Mouse (Mus musculus): ENCODE data around the gene Zc3h6. TPM values are rescaled to one million over a fixed set of nuclear protein-coding genes. Genes with fewer than 3 reads are reported as not detected.
A peak's percentile ranks its signal among the peaks of the same experiment; 100 is the strongest.

The Zc3h6 gene
- polyA plus RNA-seq, 1 experiment from 2014 or later: 2.5 TPM

DNA sequence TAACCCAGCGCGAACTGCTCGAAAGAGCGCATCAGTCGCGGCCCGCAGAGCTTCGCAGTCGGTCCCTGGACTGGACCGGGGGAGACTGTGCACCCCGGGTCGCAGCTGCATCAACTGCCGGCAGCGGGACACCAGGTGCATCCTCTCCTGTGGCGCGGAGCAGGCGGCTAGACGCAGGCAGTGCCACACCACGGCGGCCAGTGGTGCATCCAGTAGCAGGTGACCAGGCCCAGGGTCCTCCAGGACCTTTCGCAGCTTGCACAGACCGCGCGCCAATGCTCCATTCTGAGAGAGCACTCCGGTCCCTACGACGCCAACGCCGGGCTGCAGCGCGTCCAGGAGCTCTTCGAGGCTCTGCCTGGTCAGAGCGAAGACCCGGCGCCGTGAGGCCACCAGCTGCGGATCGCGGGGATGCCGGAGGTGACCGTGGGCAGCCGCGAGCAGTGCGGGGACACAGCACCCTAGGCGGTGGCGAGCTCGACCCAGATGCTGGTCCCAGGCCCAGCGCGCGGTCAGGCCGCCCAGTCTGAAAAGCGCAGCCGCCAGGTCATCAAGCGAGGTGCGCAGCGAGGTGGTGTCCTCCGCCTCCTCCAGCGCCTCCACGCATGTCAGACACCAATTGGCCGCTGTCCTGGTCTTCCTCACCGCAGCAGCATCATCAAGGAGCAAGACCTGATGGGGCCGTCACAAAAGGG lies 71.9 kb downstream of the Zc3h6 start:
- H3K4me3 ChIP-seq (ENCODE audit: control insufficient read depth in 1 of 2, insufficient read depth in 1 of 2, low read depth in 1 of 2, low read length in 2 of 2): peak overlapping the region; percentile 45 to 49

DNA sequence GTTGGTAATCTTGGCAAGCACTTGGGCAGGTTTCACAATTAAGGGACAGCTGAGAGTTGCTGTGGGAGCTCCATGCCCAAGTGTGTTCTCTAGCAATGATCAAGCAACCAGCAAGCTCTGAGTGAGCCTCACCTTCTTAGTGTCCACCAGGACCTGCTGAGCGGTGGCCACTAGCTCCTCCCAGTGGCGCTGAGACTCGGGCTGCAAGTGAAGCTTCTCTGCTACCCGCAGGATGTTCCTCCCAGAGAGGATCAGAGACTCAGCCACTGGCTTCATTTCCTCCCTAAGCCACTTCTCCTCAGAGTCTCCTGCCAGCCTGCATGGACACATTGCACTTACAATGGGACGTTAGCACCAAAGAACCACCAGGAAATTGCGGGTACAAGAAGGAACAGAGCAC lies 73.4 kb downstream of the Zc3h6 start:
- Histone ChIP-seq H3K4me1 (ENCODE audit: control insufficient read depth in 2 of 2, insufficient read depth in 2 of 2, low read length in 2 of 2) (peaks cover 4 to 7% of the 10 kb centered on the region in 2 experiments; a peak in 3 of 4 replicates), H3K27me3 (ENCODE audit: control insufficient read depth, insufficient read depth, low read length) (peaks cover 54% of the 10 kb centered on the region), H3K9ac (ENCODE audit: low read length) (no peak overlapping the region), H3K4me3 (ENCODE audit: control insufficient read depth in 1 of 2, insufficient read depth in 1 of 2, low read depth in 1 of 2, low read length in 2 of 2) (no peak overlapping the region), H3K9me3 (ENCODE audit: control insufficient read depth, low read length) (no peaks in the 10 kb centered on the region), H3K27ac (replicated peaks in 1 of 2; ENCODE audit: control insufficient read depth in 1 of 2, insufficient read depth in 1 of 2, low read depth in 2 of 2, low read length in 2 of 2) (no peak overlapping the region), H3K36me3 (ENCODE audit: control insufficient read depth, insufficient read depth, low read length) (no peaks in the 10 kb centered on the region), H3K4me2 (ENCODE audit: low read length) (no peak overlapping the region)
- WGBS: 26% methylated on average over 6 of the region's 6 CpGs
- ATAC-seq (ENCODE audit: insufficient number of reproducible peaks, insufficient read depth, low FRiP score, low read depth): no peak

More for the DNA sequence above, 71.9 kb downstream of the Zc3h6 start:
- WGBS: 3% methylated on average over 61 of the region's 62 CpGs
- H3K27me3 ChIP-seq (ENCODE audit: control insufficient read depth, insufficient read depth, low read length): peaks cover 57% of the 10 kb centered on the region
- no peaks in the 10 kb centered on the region for H3K36me3 ChIP-seq (ENCODE audit: control insufficient read depth, insufficient read depth, low read length)
- no peaks in the 10 kb centered on the region for H3K9me3 ChIP-seq (ENCODE audit: control insufficient read depth, low read length)
- 0 out of 2 replicates have a peak, but pooled peaks have one; percentile 31 for ATAC-seq (ENCODE audit: insufficient number of reproducible peaks, insufficient read depth, low FRiP score, low read depth)
- H3K4me1 ChIP-seq (ENCODE audit: control insufficient read depth in 2 of 2, insufficient read depth in 2 of 2, low read length in 2 of 2): peaks cover 4 to 7% of the 10 kb centered on the region in 2 experiments; a peak in 3 of 4 replicates
- H3K27ac ChIP-seq (replicated peaks in 1 of 2; ENCODE audit: control insufficient read depth in 1 of 2, insufficient read depth in 1 of 2, low read depth in 2 of 2, low read length in 2 of 2): no peak overlapping the region
- H3K9ac ChIP-seq (ENCODE audit: low read length): peak overlapping the region; percentile 65
- H3K4me2 ChIP-seq (ENCODE audit: low read length): peak overlapping the region; percentile 98

DNA sequence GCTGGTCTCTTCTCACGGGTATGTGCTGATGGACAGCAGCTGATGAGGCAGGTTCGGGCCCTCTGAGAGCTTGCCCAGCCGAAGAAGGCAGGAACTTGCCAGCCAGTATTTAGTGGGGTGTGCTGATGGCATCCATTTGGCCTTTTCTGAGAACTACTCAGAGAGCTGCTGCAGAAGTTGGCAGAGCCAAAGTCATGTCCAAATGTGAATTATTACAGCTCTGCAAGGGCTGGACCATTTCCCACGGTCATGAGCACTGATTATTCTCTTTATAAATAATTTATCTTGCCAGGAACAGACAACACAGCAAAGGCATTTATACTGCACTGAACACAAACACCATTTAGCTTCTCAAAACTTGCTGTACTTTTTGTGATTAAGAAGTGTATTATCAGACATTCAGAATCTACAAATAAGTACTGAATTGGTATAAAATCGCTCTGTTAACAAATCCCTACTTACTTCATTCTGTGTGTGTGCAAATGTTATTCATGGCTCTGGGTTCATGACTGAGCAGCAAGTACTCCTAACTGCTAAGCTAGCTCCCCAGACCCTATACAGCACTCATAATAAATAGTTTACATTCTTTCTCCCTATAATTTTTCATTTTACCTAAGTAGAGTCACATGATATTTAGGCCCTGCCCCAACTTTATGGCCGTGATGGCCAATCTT lies 79.1 kb downstream of the Zc3h6 start:
- WGBS: 65% methylated on average over 6 of the region's 6 CpGs
- ATAC-seq (ENCODE audit: insufficient number of reproducible peaks, insufficient read depth, low FRiP score, low read depth): no peak
- no peak overlapping the region for H3K27ac ChIP-seq (replicated peaks in 1 of 2; ENCODE audit: control insufficient read depth in 1 of 2, insufficient read depth in 1 of 2, low read depth in 2 of 2, low read length in 2 of 2)

DNA sequence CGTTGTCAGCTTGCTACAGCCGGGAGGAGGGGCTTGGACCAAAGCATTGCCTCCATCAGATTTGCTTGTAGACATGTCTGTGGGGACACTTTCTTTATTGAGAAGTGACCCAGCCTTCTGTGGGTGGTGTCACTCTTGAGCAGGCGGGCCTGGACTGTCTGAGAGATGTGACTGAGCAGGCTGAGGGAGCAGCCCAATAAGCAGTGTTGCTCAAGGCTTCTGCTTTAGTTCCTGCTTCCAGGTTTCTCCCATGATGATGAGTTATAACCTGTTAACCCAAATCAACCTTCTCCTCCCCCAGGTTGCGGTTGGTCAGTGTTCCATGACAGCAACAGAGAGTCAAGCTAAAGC lies 79.6 kb downstream of the Zc3h6 start:
- no peak for ATAC-seq (ENCODE audit: insufficient number of reproducible peaks, insufficient read depth, low FRiP score, low read depth)
- H3K4me3 ChIP-seq (ENCODE audit: control insufficient read depth in 1 of 2, insufficient read depth in 1 of 2, low read depth in 1 of 2, low read length in 2 of 2): no peak overlapping the region
- H3K4me1 ChIP-seq (ENCODE audit: control insufficient read depth in 2 of 2, insufficient read depth in 2 of 2, low read length in 2 of 2): no peaks in the 10 kb centered on the region
- H3K36me3 ChIP-seq (ENCODE audit: control insufficient read depth, insufficient read depth, low read length): no peaks in the 10 kb centered on the region
- no peak overlapping the region for H3K9ac ChIP-seq (ENCODE audit: low read length)
- no peak overlapping the region for H3K27ac ChIP-seq (replicated peaks in 1 of 2; ENCODE audit: control insufficient read depth in 1 of 2, insufficient read depth in 1 of 2, low read depth in 2 of 2, low read length in 2 of 2)
- H3K4me2 ChIP-seq (ENCODE audit: low read length): no peak overlapping the region
- 0 out of 2 replicates have a peak, but pooled peaks cover 5% of the 10 kb centered on the region for H3K27me3 ChIP-seq (ENCODE audit: control insufficient read depth, insufficient read depth, low read length)
- 82% methylated on average over 4 of the region's 4 CpGs for WGBS
- no peaks in the 10 kb centered on the region for H3K9me3 ChIP-seq (ENCODE audit: control insufficient read depth, low read length)

More for the DNA sequence above, 79.1 kb downstream of the Zc3h6 start:
- no peak overlapping the region for H3K4me2 ChIP-seq (ENCODE audit: low read length)
- H3K9ac ChIP-seq (ENCODE audit: low read length): no peak overlapping the region
- no peak overlapping the region for H3K4me3 ChIP-seq (ENCODE audit: control insufficient read depth in 1 of 2, insufficient read depth in 1 of 2, low read depth in 1 of 2, low read length in 2 of 2)
- H3K27me3 ChIP-seq (ENCODE audit: control insufficient read depth, insufficient read depth, low read length): 0 out of 2 replicates have a peak, but pooled peaks cover 6% of the 10 kb centered on the region
- no peaks in the 10 kb centered on the region for H3K9me3 ChIP-seq (ENCODE audit: control insufficient read depth, low read length)
- no peaks in the 10 kb centered on the region for H3K36me3 ChIP-seq (ENCODE audit: control insufficient read depth, insufficient read depth, low read length)
- H3K4me1 ChIP-seq (ENCODE audit: control insufficient read depth in 2 of 2, insufficient read depth in 2 of 2, low read length in 2 of 2): no peaks in the 10 kb centered on the region

DNA sequence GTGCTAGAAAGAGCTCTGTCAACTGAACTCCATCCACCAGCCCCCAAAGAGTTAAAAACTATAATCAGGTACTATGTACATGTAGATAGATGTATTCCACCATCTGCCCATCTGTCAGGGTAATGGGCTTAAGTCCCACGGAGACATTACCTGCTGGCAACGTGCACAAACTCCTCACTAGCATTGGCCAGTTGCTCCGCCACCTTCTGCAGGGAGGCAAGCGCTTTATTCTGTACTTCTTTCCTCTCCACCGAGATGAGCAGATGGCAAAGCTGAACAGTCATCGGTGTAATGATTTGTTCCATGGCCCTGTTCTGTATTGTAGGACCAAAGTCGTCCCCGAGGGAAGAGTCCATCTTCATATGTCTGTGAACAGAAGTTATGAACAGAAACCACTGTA lies 80.6 kb downstream of the Zc3h6 start, which contains the start of gene Vinac1:
Vinac1 (minus strand) TSS at position 362 of the 400 bp plus-strand sequence.
- H3K4me1 ChIP-seq (ENCODE audit: control insufficient read depth in 2 of 2, insufficient read depth in 2 of 2, low read length in 2 of 2): no peaks in the 10 kb centered on the region
- no peak within 1 kb of the TSS for H3K4me3 ChIP-seq (ENCODE audit: control insufficient read depth in 1 of 2, insufficient read depth in 1 of 2, low read depth in 1 of 2, low read length in 2 of 2)
- WGBS: 80% methylated on average over 8 of the region's 8 CpGs
- H3K9ac ChIP-seq (ENCODE audit: low read length): no peak within 1 kb of the TSS
- no peak for ATAC-seq (ENCODE audit: insufficient number of reproducible peaks, insufficient read depth, low FRiP score, low read depth)
- no peaks in the 10 kb centered on the region for H3K36me3 ChIP-seq (ENCODE audit: control insufficient read depth, insufficient read depth, low read length)
- H3K27me3 ChIP-seq (ENCODE audit: control insufficient read depth, insufficient read depth, low read length): no peaks in the 10 kb centered on the region
- H3K9me3 ChIP-seq (ENCODE audit: control insufficient read depth, low read length): no peaks in the 10 kb centered on the region
- H3K4me2 ChIP-seq (ENCODE audit: low read length): no peak within 1 kb of the TSS
- H3K27ac ChIP-seq (replicated peaks in 1 of 2; ENCODE audit: control insufficient read depth in 1 of 2, insufficient read depth in 1 of 2, low read depth in 2 of 2, low read length in 2 of 2): no peak within 1 kb of the TSS

DNA sequence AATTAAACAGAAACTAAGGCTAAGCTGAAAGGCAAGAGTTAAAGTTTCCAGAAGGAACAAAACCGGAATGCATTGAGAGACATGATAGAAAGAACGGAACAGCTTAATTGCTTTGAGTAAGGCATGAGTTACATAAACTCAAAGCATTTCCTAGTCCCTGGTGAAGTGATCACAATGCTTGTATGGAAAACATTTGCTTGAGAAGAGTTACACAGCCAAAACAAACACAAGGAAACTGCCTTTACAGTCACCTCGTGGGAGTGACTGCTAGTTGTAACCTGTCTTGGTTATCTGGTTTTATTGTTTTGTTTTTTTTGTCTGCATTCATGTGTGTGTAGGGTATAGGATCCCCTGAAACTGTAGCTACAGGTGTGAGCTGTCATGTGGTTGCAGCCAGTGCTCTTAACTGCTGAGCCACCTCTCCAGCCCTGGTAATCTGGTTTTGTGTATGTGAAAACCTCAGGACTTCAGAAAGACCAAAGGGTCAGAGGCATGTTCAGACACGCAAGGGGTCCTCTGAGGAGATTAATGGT lies 85.3 kb downstream of the Zc3h6 start:
- no peaks in the 10 kb centered on the region for H3K36me3 ChIP-seq (ENCODE audit: control insufficient read depth, insufficient read depth, low read length)
- H3K4me1 ChIP-seq (ENCODE audit: control insufficient read depth in 2 of 2, insufficient read depth in 2 of 2, low read length in 2 of 2): no peaks in the 10 kb centered on the region
- H3K27me3 ChIP-seq (ENCODE audit: control insufficient read depth, insufficient read depth, low read length): no peaks in the 10 kb centered on the region
- H3K9me3 ChIP-seq (ENCODE audit: control insufficient read depth, low read length): peaks cover 3% of the 10 kb centered on the region; the same call in 1 of the 2 replicates
- no peak overlapping the region for H3K4me2 ChIP-seq (ENCODE audit: low read length)
- 41% methylated on average over 4 of the region's 4 CpGs for WGBS
- no peak overlapping the region for H3K9ac ChIP-seq (ENCODE audit: low read length)
- no peak overlapping the region for H3K27ac ChIP-seq (replicated peaks in 1 of 2; ENCODE audit: control insufficient read depth in 1 of 2, insufficient read depth in 1 of 2, low read depth in 2 of 2, low read length in 2 of 2)
- ATAC-seq (ENCODE audit: insufficient number of reproducible peaks, insufficient read depth, low FRiP score, low read depth): no peak
- H3K4me3 ChIP-seq (ENCODE audit: control insufficient read depth in 1 of 2, insufficient read depth in 1 of 2, low read depth in 1 of 2, low read length in 2 of 2): no peak overlapping the region

DNA sequence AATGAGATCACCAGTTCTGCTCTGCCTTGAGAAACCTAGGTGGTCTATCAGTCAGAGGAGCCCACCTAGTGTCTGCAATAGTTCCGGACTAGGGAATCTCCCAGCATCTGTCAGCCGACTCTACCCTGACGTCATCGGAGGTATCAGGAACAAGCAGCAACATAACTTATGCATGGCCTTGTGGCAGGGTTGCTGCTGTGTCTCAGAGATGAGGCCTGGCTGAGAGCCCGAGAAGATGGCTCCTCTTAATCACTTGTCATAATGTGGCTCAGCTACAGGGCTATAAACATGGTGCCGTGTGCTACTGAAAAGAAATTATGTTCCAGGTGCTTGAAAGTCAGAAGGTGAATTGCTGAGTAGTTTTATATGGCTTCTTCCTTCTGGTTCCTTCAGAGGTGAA lies 88.5 kb downstream of the Zc3h6 start:
- H3K4me1 ChIP-seq (ENCODE audit: control insufficient read depth in 2 of 2, insufficient read depth in 2 of 2, low read length in 2 of 2): no peaks in the 10 kb centered on the region
- H3K27me3 ChIP-seq (ENCODE audit: control insufficient read depth, insufficient read depth, low read length): no peaks in the 10 kb centered on the region
- H3K9me3 ChIP-seq (ENCODE audit: control insufficient read depth, low read length): peaks cover 6% of the 10 kb centered on the region
- WGBS: 80% methylated on average over 6 of the region's 6 CpGs
- H3K27ac ChIP-seq (replicated peaks in 1 of 2; ENCODE audit: control insufficient read depth in 1 of 2, insufficient read depth in 1 of 2, low read depth in 2 of 2, low read length in 2 of 2): no peak overlapping the region
- H3K4me2 ChIP-seq (ENCODE audit: low read length): no peak overlapping the region
- no peak overlapping the region for H3K4me3 ChIP-seq (ENCODE audit: control insufficient read depth in 1 of 2, insufficient read depth in 1 of 2, low read depth in 1 of 2, low read length in 2 of 2)
- ATAC-seq (ENCODE audit: insufficient number of reproducible peaks, insufficient read depth, low FRiP score, low read depth): no peak
- H3K36me3 ChIP-seq (ENCODE audit: control insufficient read depth, insufficient read depth, low read length): no peaks in the 10 kb centered on the region
- H3K9ac ChIP-seq (ENCODE audit: low read length): no peak overlapping the region

Measured in heart, embryonic 14.5 days (tissue).